8 mouse cellular contexts compared by ENCODE assay signal in genomic region chr11:60104810-60105592, GRCm38 (mm10). TPM values are rescaled to one million over a fixed set of nuclear protein-coding genes. Genes with fewer than 3 reads are reported as not detected.
A peak's percentile ranks its signal among the peaks of the same experiment; 100 is the strongest.
DNase-seq lines count a peak whose midpoint lies in the region; ATAC-seq lines count a peak whose summit lies in the region.

Rai1 (plus strand) TSS chr11:60105013.

- intact Hi-C loops in heart, postnatal 14 days (cut with DNase I) = loop anchor here (1.0 to 5.0 kb wide), 4 partner anchors 70 to 312 kb away; partner anchors contain the start of genes Atpaf2 and Gid4

- peak within 1 kb of the TSS; percentile 96 for H3K27ac ChIP-seq in forebrain, embryonic 15.5 days (replicated peaks)
- peak within 1 kb of the TSS; percentile 93 for H3K27ac ChIP-seq in neural tube, embryonic 14.5 days (ENCODE audit: low read depth, low read length)

- no peaks in the 10 kb centered on the region for H3K36me3 ChIP-seq in forebrain, embryonic 15.5 days
- no peaks in the 10 kb centered on the region for H3K36me3 ChIP-seq in neural tube, embryonic 14.5 days (ENCODE audit: control insufficient read depth, insufficient read depth, low read length)

- peak within 1 kb of the TSS; percentile 71 for H3K4me2 ChIP-seq in forebrain, embryonic 15.5 days (replicated peaks)
- peak within 1 kb of the TSS; percentile 82 for H3K4me2 ChIP-seq in neural tube, embryonic 14.5 days (ENCODE audit: low read depth, low read length)

- DNase-seq in CD8-positive naive resting alpha-beta T cell, adult 2 months (ENCODE audit: low read depth in 2 of 2, low spot score in 2 of 2) = peak; percentile 94
- peak; percentile 90 for DNase-seq in cerebellum, adult 11-12 months
- DNase-seq in heart, postnatal 14 days = peak; percentile 96
- peak; percentile 93 for DNase-seq in layer of hippocampus, adult 11-12 months (ENCODE audit: low spot score)
- peak; percentile 87 to 91 for DNase-seq in lung, adult 18-20 months
- peak; percentile 96 for DNase-seq in testis, postnatal 10 days (ENCODE audit: low spot score)

- H3K4me1 ChIP-seq in forebrain, embryonic 15.5 days = peaks cover 40% of the 10 kb centered on the region
- H3K4me1 ChIP-seq in neural tube, embryonic 14.5 days (ENCODE audit: control insufficient read depth, insufficient read depth, low read length) = peaks cover 32% of the 10 kb centered on the region

- H3K4me3 ChIP-seq in forebrain, embryonic 15.5 days = peak within 1 kb of the TSS; percentile 93
- H3K4me3 ChIP-seq in neural tube, embryonic 14.5 days (ENCODE audit: low read depth, low read length) = peak within 1 kb of the TSS; percentile 93

- no peaks in the 10 kb centered on the region for H3K9me3 ChIP-seq in forebrain, embryonic 15.5 days
- H3K9me3 ChIP-seq in neural tube, embryonic 14.5 days (ENCODE audit: control insufficient read depth, low read length) = no peaks in the 10 kb centered on the region

- peak; percentile 80 for ATAC-seq in forebrain, embryonic 15.5 days (replicated peaks)
- ATAC-seq in neural tube, embryonic 14.5 days (ENCODE audit: low read depth) = peak; percentile 80

- peak within 1 kb of the TSS; percentile 96 for H3K9ac ChIP-seq in forebrain, embryonic 15.5 days (replicated peaks)
- peak within 1 kb of the TSS; percentile 99 for H3K9ac ChIP-seq in neural tube, embryonic 14.5 days (replicated peaks; ENCODE audit: low read depth, low read length)

- WGBS in forebrain, embryonic 15.5 days = under 1% methylated on average over 73 of the region's 105 CpGs
- 1% methylated on average over 66 of the region's 105 CpGs for WGBS in neural tube, embryonic 14.5 days

- H3K27me3 ChIP-seq in forebrain, embryonic 15.5 days = no peaks in the 10 kb centered on the region
- H3K27me3 ChIP-seq in neural tube, embryonic 14.5 days (ENCODE audit: control insufficient read depth, insufficient read depth, low read length) = no peaks in the 10 kb centered on the region

RNA-seq across cellular contexts. Expression of gene Rai1, which starts in this region (rescaled TPM):
- polyA plus RNA-seq in forebrain, embryonic 15.5 days (2015; fragmentation: Nextera tagmentation; extraction: Ambion mirVana) = 31.9 and 34.2 TPM in 2 replicates
- total RNA-seq in heart, postnatal 14 days (2021) = 10 to 100 TPM; 32.6 to 33.1 TPM
- 34.1 and 35.7 TPM in 2 replicates for polyA plus RNA-seq in neural tube, embryonic 14.5 days (2014; fragmentation: Nextera tagmentation; extraction: Ambion mirVana)

Comparison
In these comparisons a context has a peak if more than half of its experiments do, and no peak if none do; other contexts are left out.
1. Peak in every context shown above with its lines: DNase-seq, ATAC-seq, H3K4me3 ChIP-seq and H3K27ac ChIP-seq.